Mouse (Mus musculus) kidney, adult 11 months (tissue): ENCODE data around the gene Mvb12a.

Source experiments
- DNase-seq: peaks from one replicate; pipeline ENCODE4 v3.0.0; 2022

The Mvb12a gene

GRCm38 (mm10) chr8:71595862-71596261 lies 53.1 kb downstream of the Mvb12a start:
- DNase-seq: peak; percentile 80

- DNase-seq: no peak
Observed at GRCm38 (mm10) chr8:71596384-71596783, 53.7 kb downstream of the Mvb12a start.

GRCm38 (mm10) chr8:71596798-71597197 lies 54.1 kb downstream of the Mvb12a start:
- no peak for DNase-seq

- DNase-seq: no peak
Observed at GRCm38 (mm10) chr8:71597451-71597850, 54.7 kb downstream of the Mvb12a start, which contains the start of gene Fam129c. Fam129c (plus strand) TSS chr8:71597648.
